Mouse (Mus musculus): Measurements from ENCODE around the gene Otub2.

The Otub2 gene

DNA sequence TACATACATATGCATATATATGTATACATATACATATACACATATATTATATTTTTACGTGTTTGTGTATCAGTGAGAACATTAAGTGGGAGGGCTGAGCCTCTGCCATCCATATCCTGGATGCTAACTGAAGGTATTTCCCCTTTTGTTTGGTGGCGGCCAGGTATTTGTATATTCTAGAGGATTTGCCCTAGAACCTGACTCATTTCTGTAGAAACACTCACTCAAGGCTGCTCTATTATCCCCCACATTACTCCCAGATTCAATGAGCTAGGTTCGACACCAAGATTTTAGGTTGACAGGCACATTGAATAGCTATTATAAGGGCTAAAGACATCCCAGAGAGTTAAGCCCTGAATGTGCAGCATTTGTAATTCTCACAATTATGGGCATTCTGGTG lies 56.6 kb downstream of the Otub2 start:
- DNase-seq: no peak

DNA sequence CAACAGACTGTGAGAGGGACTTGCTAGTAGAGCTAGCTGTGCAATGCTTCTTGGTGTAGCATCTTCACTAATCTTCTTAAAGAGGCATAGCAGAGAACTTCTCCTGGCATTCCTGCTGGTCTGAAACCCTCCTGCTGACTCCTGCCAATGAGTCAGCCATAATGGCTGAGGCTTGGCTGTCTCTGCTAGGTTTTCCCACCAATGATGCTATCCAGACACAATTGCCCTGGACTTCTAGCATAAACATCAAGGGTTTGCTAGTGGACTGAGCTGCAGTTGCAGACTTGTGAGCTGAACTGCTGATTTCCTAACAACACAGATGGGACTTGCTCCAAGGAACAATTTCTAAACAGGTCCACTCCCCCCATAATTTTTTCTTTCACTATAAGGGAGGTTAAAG lies 64.9 kb downstream of the Otub2 start:
- no peak for DNase-seq

All from liver (tissue).